Comparison of ENCODE assay signal across 11 mouse cellular contexts in the genomic region with DNA sequence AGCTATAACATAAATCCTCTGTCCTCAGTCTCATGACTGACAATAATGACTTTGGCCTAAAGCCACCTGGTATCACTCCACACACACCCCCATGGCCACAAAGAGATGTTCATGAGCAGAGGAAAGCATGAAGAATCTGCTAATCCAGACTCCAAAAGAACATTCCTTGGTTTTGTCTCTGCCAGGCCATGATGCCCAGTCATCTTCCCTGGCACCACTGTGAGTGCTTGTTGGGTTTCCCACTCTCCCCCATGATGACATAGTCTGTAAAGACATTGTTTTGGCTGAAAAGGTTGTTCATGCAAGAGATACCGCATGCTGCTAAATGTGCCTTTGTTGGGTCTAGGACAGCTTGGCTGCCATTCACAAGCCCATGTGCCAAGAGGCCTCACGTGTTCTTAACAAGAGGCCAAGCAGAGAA.
DNase-seq lines count a peak whose midpoint lies in the region; ATAC-seq and TF ChIP-seq lines count a peak whose summit lies in the region.
"Had no signal": no experiment of that assay in that cellular context is flagged by ENCODE, and none has a peak within 500 bp of the region (broad histone marks: within the 10 kb centered on the region; RNA-seq: fewer than 3 reads in every experiment).

No protein-coding gene starts in this region.

- H3K9me3 ChIP-seq in heart, embryonic 10.5 days = no peaks in the 10 kb centered on the region
- H3K9me3 ChIP-seq in neural tube, embryonic 14.5 days (ENCODE audit: control insufficient read depth, low read length) = no peaks in the 10 kb centered on the region
- H3K9me3 ChIP-seq: heart, embryonic 13.5 days; kidney, embryonic 15.5 days had no signal

- H3K4me1 ChIP-seq in heart, adult 2 months (ENCODE audit: control insufficient read depth, insufficient read depth, low read length) = peaks cover 2% of the 10 kb centered on the region
- H3K4me1 ChIP-seq in heart, embryonic 10.5 days = no peaks in the 10 kb centered on the region
- no peaks in the 10 kb centered on the region for H3K4me1 ChIP-seq in neural tube, embryonic 14.5 days (ENCODE audit: control insufficient read depth, insufficient read depth, low read length)

- H3K79me2 ChIP-seq in heart, adult 2 months (replicated peaks; ENCODE audit: control insufficient read depth, insufficient read depth, low read length) = no peaks in the 10 kb centered on the region

- no peaks in the 10 kb centered on the region; the same call in 1 of the 2 replicates for H3K36me3 ChIP-seq in heart, adult 2 months (ENCODE audit: control insufficient read depth, insufficient read depth, low read length)
- H3K36me3 ChIP-seq in heart, embryonic 10.5 days = no peaks in the 10 kb centered on the region
- H3K36me3 ChIP-seq in neural tube, embryonic 14.5 days (ENCODE audit: control insufficient read depth, insufficient read depth, low read length) = no peaks in the 10 kb centered on the region
- H3K36me3 ChIP-seq: heart, embryonic 13.5 days; kidney, embryonic 15.5 days had no signal

- no peak for TF ChIP-seq POLR2A in heart, adult 2 months (IDR thresholded peaks at IDR 0.05; ENCODE audit: insufficient read depth, low read depth, low read length)

- H3K27me3 ChIP-seq in heart, adult 2 months (ENCODE audit: control insufficient read depth, insufficient read depth, low read length) = no peaks in the 10 kb centered on the region
- H3K27me3 ChIP-seq in heart, embryonic 10.5 days (ENCODE audit: insufficient read depth, poor library complexity, severe bottlenecking) = no peaks in the 10 kb centered on the region
- H3K27me3 ChIP-seq in neural tube, embryonic 14.5 days (ENCODE audit: control insufficient read depth, insufficient read depth, low read length) = no peaks in the 10 kb centered on the region
- H3K27me3 ChIP-seq: heart, embryonic 13.5 days; kidney, embryonic 15.5 days had no signal

- H3K27ac ChIP-seq in heart, adult 2 months = no peak overlapping the region
- no peak overlapping the region for H3K27ac ChIP-seq in heart, embryonic 10.5 days
- no peak overlapping the region for H3K27ac ChIP-seq in neural tube, embryonic 14.5 days (ENCODE audit: low read depth, low read length)
- H3K27ac ChIP-seq: heart, embryonic 13.5 days; kidney, embryonic 15.5 days; macrophage had no signal

- TF ChIP-seq EP300 in heart, adult 2 months (IDR thresholded peaks at IDR 0.05; ENCODE audit: insufficient read depth, low read depth, low read length) = no peak

- peak; percentile 61; the same call in 1 of the 2 replicates for ATAC-seq in neural tube, embryonic 14.5 days (ENCODE audit: low read depth)

- TF ChIP-seq CTCF in heart, adult 2 months (IDR thresholded peaks at IDR 0.05) = no peak

- intact Hi-C loops in heart, adult 2 months (cut with DNase I) = no loop called here

- peak; percentile 57 to 65 for DNase-seq in heart, adult 2 months
- DNase-seq in heart, embryonic 10.5 days (ENCODE audit: low spot score) = no peak
- no peak for DNase-seq in neural tube, embryonic 10.5 days (ENCODE audit: extremely low spot score, low spot score)
- peak; percentile 64 to 79 for DNase-seq in heart, adult 9 months (ENCODE audit: low spot score in 2 of 2)
- no peak for DNase-seq in spleen, postnatal 4 days (ENCODE audit: low spot score in 2 of 2)
- no peak for DNase-seq in thymus, postnatal 0 days (ENCODE audit: low spot score)
- DNase-seq: right cerebral cortex, postnatal 14 days had no signal

- H3K9ac ChIP-seq in heart, adult 2 months (ENCODE audit: low read depth, low read length) = no peak overlapping the region
- no peak overlapping the region for H3K9ac ChIP-seq in neural tube, embryonic 14.5 days (replicated peaks; ENCODE audit: low read depth, low read length)
- H3K9ac ChIP-seq: heart, embryonic 13.5 days; kidney, embryonic 15.5 days had no signal

- 79% methylated on average over 2 of the region's 2 CpGs for WGBS in heart, adult 2 months
- 83% methylated on average over 2 of the region's 2 CpGs for WGBS in heart, embryonic 10.5 days
- WGBS in neural tube, embryonic 14.5 days = 81% methylated on average over 2 of the region's 2 CpGs

- H3K4me3 ChIP-seq in heart, adult 2 months = no peak overlapping the region
- no peak overlapping the region for H3K4me3 ChIP-seq in heart, embryonic 10.5 days
- H3K4me3 ChIP-seq in neural tube, embryonic 14.5 days (ENCODE audit: low read depth, low read length) = no peak overlapping the region
- H3K4me3 ChIP-seq: heart, embryonic 13.5 days; kidney, embryonic 15.5 days had no signal

- H3K4me2 ChIP-seq in neural tube, embryonic 14.5 days (ENCODE audit: low read depth, low read length) = no peak overlapping the region
- H3K4me2 ChIP-seq: heart, embryonic 13.5 days; kidney, embryonic 15.5 days had no signal

Comparison
In these comparisons a context has a peak if more than half of its experiments do, and no peak if none do; other contexts are left out.
1. DNase-seq: peak in heart, adult 2 months (2 of 2) and heart, adult 9 months (2 of 2); none in heart, embryonic 10.5 days (single experiment), neural tube, embryonic 10.5 days (single experiment), spleen, postnatal 4 days (0 of 2) and thymus, postnatal 0 days (single experiment).